Mouse (Mus musculus) heart, adult 2 months (tissue): ENCODE measurements around the gene Paqr4.

Source experiments
- CTCF ChIP-seq: fragments of 200-600 bp; IDR thresholded peaks from 2 replicates; pipeline ENCODE4 v1.8.1; 2022; ENCODE audit warnings: antibody characterized with exemption, mild to moderate bottlenecking, moderate library complexity
- POLR2A ChIP-seq: fragments of 200-500 bp; IDR thresholded peaks from 2 replicates; pipeline ENCODE4 v1.6.1; 2011; ENCODE audit warnings: mild to moderate bottlenecking, low read depth, low read length, control low read depth; ENCODE audit not compliant: insufficient read depth

DNA sequence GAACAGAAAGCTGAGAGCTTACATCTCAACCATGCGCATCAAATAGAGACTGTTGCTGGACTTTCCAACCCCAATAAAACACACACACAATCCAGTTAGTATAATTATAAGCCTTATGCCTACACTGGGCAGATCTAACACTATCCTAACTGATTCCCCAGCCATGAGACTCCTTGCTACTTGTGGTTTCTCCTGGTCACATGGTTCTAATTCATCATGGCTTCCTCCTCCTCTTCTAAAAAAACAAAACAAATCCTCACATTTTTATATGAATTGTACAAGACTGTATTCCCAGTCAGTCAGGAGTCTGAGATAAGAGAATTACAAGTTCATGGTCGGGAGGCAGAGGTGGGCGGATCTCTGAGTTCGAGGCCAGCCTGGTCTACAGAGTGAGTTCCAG, 48.3 kb upstream of the Paqr4 start:
- TF ChIP-seq POLR2A: no peak
- TF ChIP-seq CTCF: no peak
